Mouse (Mus musculus) adrenal gland, adult 8-10 months (tissue): ENCODE results near the gene Sectm1a. TPM values are rescaled to one million over a fixed set of nuclear protein-coding genes. Genes with fewer than 3 reads are reported as not detected.
A peak's percentile ranks its signal among the peaks of the same experiment; 100 is the strongest.
"Not testable (repeated sequence)": the region's sequence is repeated elsewhere in the genome, so short reads cannot be mapped to it uniquely, and the experiment has no call there.

Experiments used
- DNase-seq: peaks from one replicate; pipeline ENCODE4 v3.0.0; 2022
- total RNA-seq, 4 experiments: library from RNA; stranded (reverse); gene quantifications; 2 replicates each; pipeline ENCODE4 v1.2.4; 2022

The Sectm1a gene
- total RNA-seq, 4 experiments from 2014 or later = 0.21 to 0.46 TPM; not detected in 2

GRCm38 (mm10) chr11:121089756-121090546 is 8.9 kb upstream of the Sectm1a start:
- no peak for DNase-seq

- DNase-seq = no peak
These were observed 8.0 kb upstream of the Sectm1a start for GRCm38 (mm10) chr11:121088997-121089396.

- no peak for DNase-seq
These were observed 5.3 kb upstream of the Sectm1a start for GRCm38 (mm10) chr11:121086296-121086695.

- no peak for DNase-seq
These were observed 4.2 kb upstream of the Sectm1a start for GRCm38 (mm10) chr11:121085181-121085580.

GRCm38 (mm10) chr11:121082857-121083500 is 2.0 kb upstream of the Sectm1a start:
- DNase-seq = no peak

GRCm38 (mm10) chr11:121082250-121082649 is 1.2 kb upstream of the Sectm1a start:
- DNase-seq = no peak

- no peak for DNase-seq
These were observed 690 bp downstream of the Sectm1a start for GRCm38 (mm10) chr11:121080330-121080729.

- no peak for DNase-seq
These were observed 5.4 kb downstream of the Sectm1a start for GRCm38 (mm10) chr11:121075655-121076054.

GRCm38 (mm10) chr11:121069662-121070061 is 11.4 kb downstream of the Sectm1a start:
- DNase-seq = not testable (repeated sequence)

- DNase-seq = no peak
These were observed 13.1 kb downstream of the Sectm1a start for GRCm38 (mm10) chr11:121067895-121068294.

GRCm38 (mm10) chr11:121064197-121064596 is 16.8 kb downstream of the Sectm1a start:
- peak; percentile 26 for DNase-seq

GRCm38 (mm10) chr11:121063379-121063778 is 17.6 kb downstream of the Sectm1a start, which contains the start of gene Sectm1b:
Gene Sectm1b, minus strand, starts transcription at chr11:121063569.
- DNase-seq = no peak

GRCm38 (mm10) chr11:121061615-121062014 is 19.4 kb downstream of the Sectm1a start:
- no peak for DNase-seq

- not testable (repeated sequence) for DNase-seq
These were observed 20.5 kb downstream of the Sectm1a start for GRCm38 (mm10) chr11:121060401-121061067.

- no peak for DNase-seq
These were observed 21.5 kb downstream of the Sectm1a start for GRCm38 (mm10) chr11:121059471-121059870.

- no peak for DNase-seq
These were observed 22.1 kb downstream of the Sectm1a start for GRCm38 (mm10) chr11:121058956-121059355.

- DNase-seq = no peak
These were observed 22.9 kb downstream of the Sectm1a start for GRCm38 (mm10) chr11:121058122-121058521.

GRCm38 (mm10) chr11:121056536-121057236 is 24.3 kb downstream of the Sectm1a start:
- no peak for DNase-seq

- peak; percentile 45 for DNase-seq
These were observed 27.5 kb downstream of the Sectm1a start for GRCm38 (mm10) chr11:121053536-121053935.

GRCm38 (mm10) chr11:121052387-121052786 is 28.6 kb downstream of the Sectm1a start:
- no peak for DNase-seq

- DNase-seq = no peak
These were observed 29.2 kb downstream of the Sectm1a start for GRCm38 (mm10) chr11:121051793-121052192.

GRCm38 (mm10) chr11:121049840-121050239 is 31.2 kb downstream of the Sectm1a start:
- no peak for DNase-seq
